In the genomic region with DNA sequence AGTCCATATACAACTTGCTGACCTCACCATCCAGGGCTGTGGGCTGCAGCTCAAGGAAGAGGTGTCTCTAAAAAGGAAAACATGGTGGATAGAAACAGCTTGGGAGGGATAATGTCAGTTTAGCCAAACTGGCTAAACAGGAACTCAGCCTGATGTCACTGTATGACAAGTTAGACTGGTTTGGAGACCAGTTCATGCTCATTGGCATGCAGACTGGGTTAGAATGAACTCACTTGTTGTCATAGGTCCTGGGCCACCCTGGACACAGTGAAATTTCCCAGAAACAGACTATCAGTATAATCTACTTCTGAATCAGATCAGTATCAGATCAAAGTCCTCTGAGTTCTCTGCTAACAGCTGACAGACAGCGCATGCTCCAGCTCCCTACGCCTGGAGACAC, we compare ENCODE assay signal across 10 mouse cellular contexts.
A peak's percentile ranks its signal among the peaks of the same experiment; 100 is the strongest.
DNase-seq lines count a peak whose midpoint lies in the region; ATAC-seq and TF ChIP-seq lines count a peak whose summit lies in the region.
"Had no signal": no experiment of that assay in that cellular context is flagged by ENCODE, and none has a peak within 500 bp of the region (broad histone marks: within the 10 kb centered on the region; RNA-seq: fewer than 3 reads in every experiment).

No protein-coding gene starts in this region.

- no peak overlapping the region for H3K9ac ChIP-seq in liver, embryonic 12.5 days
- no peak overlapping the region for H3K9ac ChIP-seq in embryonic facial prominence, embryonic 13.5 days
- H3K9ac ChIP-seq: hindbrain, embryonic 15.5 days had no signal

- H3ac ChIP-seq in myocyte (ENCODE audit: control insufficient read depth, insufficient read length) = no peak overlapping the region

- no peaks in the 10 kb centered on the region for H3K9me3 ChIP-seq in liver, embryonic 12.5 days (replicated peaks)
- no peaks in the 10 kb centered on the region for H3K9me3 ChIP-seq in embryonic facial prominence, embryonic 13.5 days
- H3K9me3 ChIP-seq: hindbrain, embryonic 15.5 days had no signal

- DNase-seq in liver = no peak
- peak; percentile 89 for DNase-seq in gonadal fat pad, adult 2 months (ENCODE audit: low read depth)
- DNase-seq in Muller cell, postnatal 12 days (ENCODE audit: inconsistent ontology term) = no peak
- no peak for DNase-seq in retina, embryonic 14.5 days (ENCODE audit: low spot score)
- DNase-seq: cerebellum, adult 11 months had no signal

- TF ChIP-seq POLR2A in myocyte (IDR thresholded peaks at IDR 0.05; ENCODE audit: insufficient read length, low read depth) = no peak

- no peak overlapping the region for H3K4me3 ChIP-seq in liver, embryonic 12.5 days
- no peak overlapping the region for H3K4me3 ChIP-seq in embryonic facial prominence, embryonic 13.5 days
- H3K4me3 ChIP-seq in myocyte = no peak overlapping the region
- H3K4me3 ChIP-seq: hindbrain, embryonic 15.5 days had no signal

- 83% methylated on average over 2 of the region's 2 CpGs for WGBS in liver, embryonic 12.5 days (ENCODE audit: insufficient replicate concordance)
- WGBS in embryonic facial prominence, embryonic 13.5 days = 80% methylated on average over 2 of the region's 2 CpGs

- no peaks in the 10 kb centered on the region for H3K27me3 ChIP-seq in liver, embryonic 12.5 days (replicated peaks)
- no peaks in the 10 kb centered on the region for H3K27me3 ChIP-seq in embryonic facial prominence, embryonic 13.5 days
- H3K27me3 ChIP-seq in myocyte (ENCODE audit: control insufficient read depth, insufficient read depth, insufficient read length) = no peaks in the 10 kb centered on the region
- H3K27me3 ChIP-seq: hindbrain, embryonic 15.5 days had no signal

- H3K36me3 ChIP-seq in liver, embryonic 12.5 days = no peaks in the 10 kb centered on the region
- H3K36me3 ChIP-seq in embryonic facial prominence, embryonic 13.5 days = no peaks in the 10 kb centered on the region
- no peaks in the 10 kb centered on the region for H3K36me3 ChIP-seq in myocyte (ENCODE audit: control insufficient read depth, insufficient read depth)
- H3K36me3 ChIP-seq: hindbrain, embryonic 15.5 days had no signal

- H3K27ac ChIP-seq in liver, embryonic 12.5 days = peak overlapping the region; percentile 4; the same call in 1 of the 2 replicates
- peak overlapping the region; percentile 49 for H3K27ac ChIP-seq in embryonic facial prominence, embryonic 13.5 days
- H3K27ac ChIP-seq: hindbrain, embryonic 15.5 days had no signal

- no peak overlapping the region for H3K4me2 ChIP-seq in liver, embryonic 12.5 days
- H3K4me2 ChIP-seq in embryonic facial prominence, embryonic 13.5 days = no peak overlapping the region
- H3K4me2 ChIP-seq in myocyte (ENCODE audit: low read depth) = peak overlapping the region; percentile 25
- H3K4me2 ChIP-seq: hindbrain, embryonic 15.5 days had no signal

- no peaks in the 10 kb centered on the region for H3K79me2 ChIP-seq in myocyte (ENCODE audit: control insufficient read depth, insufficient read depth)

- H3K4me1 ChIP-seq in liver, embryonic 12.5 days = peaks cover 69% of the 10 kb centered on the region
- H3K4me1 ChIP-seq in embryonic facial prominence, embryonic 13.5 days = peaks cover 9% of the 10 kb centered on the region
- H3K4me1 ChIP-seq: hindbrain, embryonic 15.5 days had no signal

- no peak for ATAC-seq in liver, embryonic 12.5 days
- ATAC-seq in embryonic facial prominence, embryonic 13.5 days (ENCODE audit: insufficient number of reproducible peaks, insufficient read depth, low FRiP score, low TSS enrichment, low read depth) = no peak
- ATAC-seq: forebrain, embryonic 14.5 days had no signal

TF ChIP-seq in myocyte, 11 proteins besides CTCF, POLR2A, EP300 and RAD21:
- TF ChIP-seq E2F4 (IDR thresholded peaks at IDR 0.05; ENCODE audit: insufficient read depth) (no peak), USF1 (IDR thresholded peaks at IDR 0.05; ENCODE audit: low read depth) (no peak), MYOD1 (IDR thresholded peaks at IDR 0.05; ENCODE audit: control insufficient read depth in 1 of 3, insufficient read length in 2 of 3, low read depth in 2 of 3) (no peak), REST (IDR thresholded peaks at IDR 0.05; ENCODE audit: insufficient read depth, insufficient read length) (no peak)
TF ChIP-seq in myocyte: peak in this region for 0.
